Mouse (Mus musculus): ENCODE measurements around the gene Tenm2. TPM values are rescaled to one million over a fixed set of nuclear protein-coding genes. Genes with fewer than 3 reads are reported as not detected.

Gene Tenm2
- polyA plus RNA-seq, 1 experiment from 2014 or later: 77.0 TPM

DNA sequence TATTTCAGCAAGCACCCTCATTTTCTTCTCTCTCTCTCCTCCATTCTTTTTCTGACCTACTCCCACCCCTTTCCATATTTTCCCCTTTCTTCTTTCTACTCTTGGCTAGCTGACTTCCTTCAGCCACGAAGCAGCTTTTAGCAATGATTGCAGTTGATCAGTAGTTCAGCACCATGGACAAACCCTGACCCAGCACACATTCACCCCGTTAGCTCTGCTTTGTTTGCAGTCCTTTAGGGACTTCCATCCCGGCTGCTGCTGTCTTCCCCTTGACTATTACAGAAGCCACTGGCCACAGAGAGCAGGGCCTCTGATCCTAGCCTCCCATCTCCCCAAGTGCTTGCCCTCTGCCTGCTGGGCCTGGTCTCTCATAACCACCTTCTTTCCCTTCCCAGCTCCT is 1145.6 kb downstream of the Tenm2 start:
- Histone ChIP-seq H3K9me3 (replicated peaks; ENCODE audit: control insufficient read depth, low read length, poor library complexity, severe bottlenecking) (no peaks in the 10 kb centered on the region), H3K4me2 (ENCODE audit: low read length) (no peak overlapping the region), H3K36me3 (ENCODE audit: control insufficient read depth, insufficient read depth, low read length) (no peaks in the 10 kb centered on the region), H3K4me3 (ENCODE audit: low read depth, low read length) (no peak overlapping the region), H3K27ac (ENCODE audit: low read length) (no peak overlapping the region), H3K27me3 (ENCODE audit: control insufficient read depth, insufficient read depth, low read depth, low read length) (no peaks in the 10 kb centered on the region), H3K9ac (ENCODE audit: low read depth, low read length) (no peak overlapping the region), H3K4me1 (ENCODE audit: control insufficient read depth, insufficient read depth, low read length) (no peaks in the 10 kb centered on the region)
- no peak for ATAC-seq
- WGBS: 13% methylated on average over 3 of the region's 3 CpGs

GRCm38 (mm10) chr11:36081399-36082053 is 1154.2 kb downstream of the Tenm2 start:
- Histone ChIP-seq H3K36me3 (ENCODE audit: control insufficient read depth, insufficient read depth, low read length) (peaks cover 3% of the 10 kb centered on the region), H3K4me1 (ENCODE audit: control insufficient read depth, insufficient read depth, low read length) (peaks cover 19% of the 10 kb centered on the region), H3K4me2 (ENCODE audit: low read length) (no peak overlapping the region), H3K27ac (ENCODE audit: low read length) (peak overlapping the region; percentile 34; the same call in 1 of the 2 replicates), H3K4me3 (ENCODE audit: low read depth, low read length) (no peak overlapping the region), H3K9me3 (replicated peaks; ENCODE audit: control insufficient read depth, low read length, poor library complexity, severe bottlenecking) (no peaks in the 10 kb centered on the region), H3K9ac (ENCODE audit: low read depth, low read length) (no peak overlapping the region), H3K27me3 (ENCODE audit: control insufficient read depth, insufficient read depth, low read depth, low read length) (no peaks in the 10 kb centered on the region)
- 57% methylated on average over 10 of the region's 10 CpGs for WGBS
- ATAC-seq: peak; percentile 44

DNA sequence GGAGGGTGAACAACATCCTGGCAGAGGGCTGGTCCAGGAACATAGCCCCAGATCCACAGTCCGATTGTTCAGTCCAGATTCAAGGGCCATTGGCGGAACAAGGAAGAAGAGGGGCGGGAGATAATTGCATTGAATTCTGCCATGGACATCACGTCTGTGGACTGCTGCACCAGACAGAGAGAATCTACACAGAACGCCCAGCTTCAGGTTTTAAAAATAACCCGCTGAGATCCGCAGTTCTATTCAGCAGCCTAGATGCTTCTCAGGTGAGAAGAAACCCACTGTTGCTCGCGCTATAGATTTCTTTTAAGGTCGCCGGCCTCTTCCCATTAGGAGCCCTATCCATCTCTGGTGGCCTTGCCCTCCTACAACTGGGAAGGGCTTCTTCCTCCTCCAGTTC is 1155.0 kb downstream of the Tenm2 start:
- H3K27ac ChIP-seq (ENCODE audit: low read length): peak overlapping the region; percentile 17
- peak; percentile 38; the same call in 1 of the 2 replicates for ATAC-seq
- peaks cover 3% of the 10 kb centered on the region for H3K36me3 ChIP-seq (ENCODE audit: control insufficient read depth, insufficient read depth, low read length)
- peaks cover 19% of the 10 kb centered on the region for H3K4me1 ChIP-seq (ENCODE audit: control insufficient read depth, insufficient read depth, low read length)
- H3K9ac ChIP-seq (ENCODE audit: low read depth, low read length): no peak overlapping the region
- WGBS: 46% methylated on average over 11 of the region's 11 CpGs
- H3K4me2 ChIP-seq (ENCODE audit: low read length): no peak overlapping the region; the same call in 1 of the 2 replicates
- H3K4me3 ChIP-seq (ENCODE audit: low read depth, low read length): no peak overlapping the region
- no peaks in the 10 kb centered on the region for H3K9me3 ChIP-seq (replicated peaks; ENCODE audit: control insufficient read depth, low read length, poor library complexity, severe bottlenecking)
- H3K27me3 ChIP-seq (ENCODE audit: control insufficient read depth, insufficient read depth, low read depth, low read length): no peaks in the 10 kb centered on the region

DNA sequence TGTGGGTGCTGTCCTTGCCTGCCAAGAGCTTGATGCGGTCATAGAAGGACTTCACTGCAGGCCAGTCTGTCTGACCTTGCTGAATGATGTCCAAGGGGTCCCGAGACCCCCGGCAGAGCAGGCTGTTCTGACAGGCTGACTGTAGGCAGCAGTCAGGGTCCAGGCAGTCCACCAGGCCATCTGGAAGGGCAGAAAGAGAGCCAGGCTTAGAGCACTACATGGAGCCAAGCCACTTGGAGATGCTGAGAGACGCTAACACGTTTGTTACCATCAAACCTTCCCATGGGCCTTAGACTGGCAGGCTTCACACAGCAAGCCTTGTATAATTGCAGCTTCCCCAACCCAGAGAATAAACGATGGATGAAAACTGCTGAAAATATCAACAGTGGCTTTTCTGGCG is 1157.4 kb downstream of the Tenm2 start:
- no peak overlapping the region for H3K4me2 ChIP-seq (ENCODE audit: low read length)
- H3K4me1 ChIP-seq (ENCODE audit: control insufficient read depth, insufficient read depth, low read length): peaks cover 26% of the 10 kb centered on the region
- H3K27me3 ChIP-seq (ENCODE audit: control insufficient read depth, insufficient read depth, low read depth, low read length): no peaks in the 10 kb centered on the region
- H3K4me3 ChIP-seq (ENCODE audit: low read depth, low read length): no peak overlapping the region
- 79% methylated on average over 7 of the region's 7 CpGs for WGBS
- ATAC-seq: no peak
- H3K36me3 ChIP-seq (ENCODE audit: control insufficient read depth, insufficient read depth, low read length): peaks cover 3% of the 10 kb centered on the region; the same call in 1 of the 2 replicates
- no peaks in the 10 kb centered on the region for H3K9me3 ChIP-seq (replicated peaks; ENCODE audit: control insufficient read depth, low read length, poor library complexity, severe bottlenecking)
- H3K9ac ChIP-seq (ENCODE audit: low read depth, low read length): no peak overlapping the region
- no peak overlapping the region for H3K27ac ChIP-seq (ENCODE audit: low read length)

DNA sequence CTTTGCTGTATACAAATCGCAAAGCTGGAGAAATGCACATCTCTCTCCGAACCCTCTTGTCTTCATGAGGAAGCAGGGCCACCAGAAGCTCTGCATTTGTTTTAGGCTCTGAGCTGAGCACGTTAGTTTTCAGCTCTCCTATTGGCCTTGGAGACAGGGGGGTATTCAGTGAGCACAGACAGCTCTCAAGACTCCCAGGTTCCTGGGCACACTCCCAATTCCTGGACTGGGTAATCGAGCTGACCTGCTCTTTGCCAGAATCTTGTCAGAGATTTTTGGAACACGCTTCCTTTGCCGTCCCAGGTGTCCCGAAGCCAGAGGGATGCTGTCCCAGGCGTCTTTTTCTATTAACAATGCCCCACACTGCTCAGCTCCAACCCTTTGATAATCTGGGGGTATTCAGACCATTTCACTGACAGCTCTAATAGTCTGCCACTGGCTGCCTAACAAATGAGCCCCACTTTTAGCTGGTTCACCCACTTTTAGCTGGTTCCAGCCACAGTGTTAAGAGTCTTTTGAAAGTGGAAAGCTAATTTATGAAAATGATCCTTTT is 1161.7 kb downstream of the Tenm2 start:
- WGBS: 56% methylated on average over 8 of the region's 8 CpGs
- Histone ChIP-seq H3K4me3 (ENCODE audit: low read depth, low read length) (no peak overlapping the region), H3K4me2 (ENCODE audit: low read length) (no peak overlapping the region), H3K9me3 (replicated peaks; ENCODE audit: control insufficient read depth, low read length, poor library complexity, severe bottlenecking) (no peaks in the 10 kb centered on the region), H3K9ac (ENCODE audit: low read depth, low read length) (no peak overlapping the region), H3K27me3 (ENCODE audit: control insufficient read depth, insufficient read depth, low read depth, low read length) (no peaks in the 10 kb centered on the region), H3K27ac (ENCODE audit: low read length) (no peak overlapping the region; the same call in 1 of the 2 replicates), H3K4me1 (ENCODE audit: control insufficient read depth, insufficient read depth, low read length) (peaks cover 16% of the 10 kb centered on the region), H3K36me3 (ENCODE audit: control insufficient read depth, insufficient read depth, low read length) (peaks cover 3% of the 10 kb centered on the region; the same call in 1 of the 2 replicates)
- ATAC-seq: peak; percentile 74

GRCm38 (mm10) chr11:36073074-36073818 is 1162.5 kb downstream of the Tenm2 start:
- Histone ChIP-seq H3K4me2 (ENCODE audit: low read length) (no peak overlapping the region), H3K36me3 (ENCODE audit: control insufficient read depth, insufficient read depth, low read length) (peaks cover 7% of the 10 kb centered on the region; the same call in 1 of the 2 replicates), H3K27ac (ENCODE audit: low read length) (no peak overlapping the region), H3K4me1 (ENCODE audit: control insufficient read depth, insufficient read depth, low read length) (peaks cover 16% of the 10 kb centered on the region), H3K9ac (ENCODE audit: low read depth, low read length) (no peak overlapping the region), H3K27me3 (ENCODE audit: control insufficient read depth, insufficient read depth, low read depth, low read length) (no peaks in the 10 kb centered on the region), H3K4me3 (ENCODE audit: low read depth, low read length) (no peak overlapping the region), H3K9me3 (replicated peaks; ENCODE audit: control insufficient read depth, low read length, poor library complexity, severe bottlenecking) (no peaks in the 10 kb centered on the region)
- 73% methylated on average over 8 of the region's 8 CpGs for WGBS
- peak; percentile 57; the same call in 1 of the 2 replicates for ATAC-seq

DNA sequence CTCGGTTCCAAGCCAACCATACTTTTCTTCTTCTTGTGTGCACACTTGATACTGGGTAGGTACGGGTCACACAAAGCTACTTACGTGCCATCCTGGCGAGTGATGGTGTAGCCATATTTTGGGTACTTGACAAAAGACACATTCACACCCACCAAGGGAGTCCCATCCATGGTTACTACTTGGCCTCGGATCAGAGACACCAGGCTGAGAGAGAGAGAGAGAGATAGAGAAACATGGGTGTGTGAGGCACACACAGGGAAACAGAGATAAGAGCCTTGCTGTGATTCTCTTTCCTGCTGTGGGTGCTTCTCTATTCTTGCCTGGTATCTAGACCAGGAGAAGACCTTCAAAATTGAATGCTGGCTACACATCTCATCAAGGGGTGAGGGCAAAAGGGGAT is 1163.1 kb downstream of the Tenm2 start:
- H3K36me3 ChIP-seq (ENCODE audit: control insufficient read depth, insufficient read depth, low read length): peaks cover 12% of the 10 kb centered on the region; the same call in 1 of the 2 replicates
- no peaks in the 10 kb centered on the region for H3K27me3 ChIP-seq (ENCODE audit: control insufficient read depth, insufficient read depth, low read depth, low read length)
- no peak overlapping the region for H3K9ac ChIP-seq (ENCODE audit: low read depth, low read length)
- no peaks in the 10 kb centered on the region for H3K9me3 ChIP-seq (replicated peaks; ENCODE audit: control insufficient read depth, low read length, poor library complexity, severe bottlenecking)
- no peak overlapping the region for H3K4me2 ChIP-seq (ENCODE audit: low read length)
- peaks cover 16% of the 10 kb centered on the region for H3K4me1 ChIP-seq (ENCODE audit: control insufficient read depth, insufficient read depth, low read length)
- 0 out of 2 replicates have a peak, but pooled peaks have one; percentile 29 for ATAC-seq
- peak overlapping the region; percentile 9; the same call in 1 of the 2 replicates for H3K27ac ChIP-seq (ENCODE audit: low read length)
- no peak overlapping the region for H3K4me3 ChIP-seq (ENCODE audit: low read depth, low read length)
- 85% methylated on average over 5 of the region's 5 CpGs for WGBS

- H3K4me2 ChIP-seq (ENCODE audit: low read length): no peak overlapping the region
- peaks cover 12% of the 10 kb centered on the region; the same call in 1 of the 2 replicates for H3K36me3 ChIP-seq (ENCODE audit: control insufficient read depth, insufficient read depth, low read length)
- 32% methylated on average over 9 of the region's 9 CpGs for WGBS
- H3K27ac ChIP-seq (ENCODE audit: low read length): no peak overlapping the region
- ATAC-seq: no peak
- H3K9ac ChIP-seq (ENCODE audit: low read depth, low read length): no peak overlapping the region
- no peaks in the 10 kb centered on the region for H3K27me3 ChIP-seq (ENCODE audit: control insufficient read depth, insufficient read depth, low read depth, low read length)
- H3K4me3 ChIP-seq (ENCODE audit: low read depth, low read length): no peak overlapping the region
- H3K4me1 ChIP-seq (ENCODE audit: control insufficient read depth, insufficient read depth, low read length): peaks cover 16% of the 10 kb centered on the region
- no peaks in the 10 kb centered on the region for H3K9me3 ChIP-seq (replicated peaks; ENCODE audit: control insufficient read depth, low read length, poor library complexity, severe bottlenecking)
Measured at GRCm38 (mm10) chr11:36072038-36072437, 1163.7 kb downstream of the Tenm2 start.
